Mouse (Mus musculus): ENCODE measurements at regions not wholly inside any gene's neighbourhood (a gene's known extent, or its start where the extent isn't known, plus 50 kb on each side); places are given as distances from the start of the nearest gene placed in this dataset.

GRCm38 (mm10) chr12:92292460-92293340 lies 443.7 kb upstream of the Sel1l start:
- DNase-seq (ENCODE audit: low spot score) = no peak

- no peak for DNase-seq (ENCODE audit: low spot score)
These were observed 442.5 kb upstream of the Sel1l start for GRCm38 (mm10) chr12:92291490-92291889.

GRCm38 (mm10) chr12:92285511-92285910 lies 436.6 kb upstream of the Sel1l start:
- DNase-seq (ENCODE audit: low spot score) = no peak

GRCm38 (mm10) chr12:92280470-92280869 lies 431.5 kb upstream of the Sel1l start:
- no peak for DNase-seq (ENCODE audit: low spot score)

GRCm38 (mm10) chr12:92251962-92252361 lies 403.0 kb upstream of the Sel1l start:
- DNase-seq (ENCODE audit: low spot score) = no peak

- DNase-seq (ENCODE audit: low spot score) = no peak
These were observed 398.0 kb upstream of the Sel1l start for GRCm38 (mm10) chr12:92246790-92247451.

GRCm38 (mm10) chr12:92239956-92240699 lies 391.2 kb upstream of the Sel1l start:
- no peak for DNase-seq (ENCODE audit: low spot score)

- no peak for DNase-seq (ENCODE audit: low spot score)
These were observed 384.9 kb upstream of the Sel1l start for GRCm38 (mm10) chr12:92233650-92234408.

GRCm38 (mm10) chr12:92228585-92228984 lies 379.6 kb upstream of the Sel1l start:
- DNase-seq (ENCODE audit: low spot score) = no peak

- DNase-seq (ENCODE audit: low spot score) = no peak
These were observed 354.4 kb upstream of the Sel1l start for GRCm38 (mm10) chr12:92203351-92203750.

GRCm38 (mm10) chr12:92200602-92201001 lies 351.6 kb upstream of the Sel1l start:
- DNase-seq (ENCODE audit: low spot score) = no peak

GRCm38 (mm10) chr12:92198738-92199477 lies 350.0 kb upstream of the Sel1l start:
- DNase-seq (ENCODE audit: low spot score) = no peak

GRCm38 (mm10) chr12:92193934-92194685 lies 345.2 kb upstream of the Sel1l start:
- no peak for DNase-seq (ENCODE audit: low spot score)

- no peak for DNase-seq (ENCODE audit: low spot score)
These were observed 344.4 kb upstream of the Sel1l start for GRCm38 (mm10) chr12:92193199-92193933.

- DNase-seq (ENCODE audit: low spot score) = no peak
These were observed 340.1 kb upstream of the Sel1l start for GRCm38 (mm10) chr12:92189022-92189421.

- DNase-seq (ENCODE audit: low spot score) = no peak
These were observed 338.2 kb upstream of the Sel1l start for GRCm38 (mm10) chr12:92187133-92187482.

GRCm38 (mm10) chr12:92186448-92187132 lies 337.6 kb upstream of the Sel1l start:
- no peak for DNase-seq (ENCODE audit: low spot score)

- DNase-seq (ENCODE audit: low spot score) = no peak
These were observed 330.3 kb upstream of the Sel1l start for GRCm38 (mm10) chr12:92179292-92179691.

GRCm38 (mm10) chr12:92156726-92157125 lies 307.8 kb upstream of the Sel1l start:
- DNase-seq (ENCODE audit: low spot score) = no peak
